In the genomic region with DNA sequence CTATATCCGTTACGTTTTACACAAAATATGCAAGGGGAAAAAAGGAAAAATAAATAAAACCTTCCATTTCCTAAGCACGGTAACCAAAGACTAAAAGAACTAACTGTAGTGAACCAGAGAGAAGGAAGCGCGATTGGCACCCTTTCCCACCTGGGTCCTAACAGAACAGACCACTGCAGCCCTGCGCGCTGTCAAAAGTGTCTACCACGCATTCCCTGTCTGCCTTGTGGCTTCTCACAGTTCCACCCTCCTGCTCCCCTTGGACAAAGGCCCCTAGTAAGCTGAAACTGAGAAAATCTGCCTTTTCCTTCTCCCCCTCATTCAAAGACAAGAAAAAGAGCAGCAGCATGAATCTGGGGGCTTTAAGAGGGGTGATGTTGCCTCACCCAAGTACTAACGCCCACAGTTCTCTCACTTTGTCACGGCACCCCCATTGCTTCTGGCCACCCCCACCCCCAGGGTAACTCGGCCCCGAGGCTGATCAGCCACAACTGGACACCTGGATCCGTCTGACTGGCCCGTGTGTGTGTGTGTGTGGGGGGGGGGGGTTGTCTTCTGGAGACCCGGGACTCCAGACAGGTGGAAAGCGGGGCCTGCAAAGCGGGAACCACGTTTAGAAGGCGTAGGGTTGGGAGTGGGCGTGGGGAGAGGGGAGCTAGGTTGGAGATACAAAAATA, we compare ENCODE assay signal across 11 mouse cellular contexts. TPM values are rescaled to one million over a fixed set of nuclear protein-coding genes. Genes with fewer than 3 reads are reported as not detected.
A peak's percentile ranks its signal among the peaks of the same experiment; 100 is the strongest.
DNase-seq lines count a peak whose midpoint lies in the region; ATAC-seq and TF ChIP-seq lines count a peak whose summit lies in the region.
"Had no signal": no experiment of that assay in that cellular context is flagged by ENCODE, and none has a peak within 500 bp of the region (broad histone marks: within the 10 kb centered on the region; RNA-seq: fewer than 3 reads in every experiment).

No protein-coding gene starts in this region.

- peak overlapping the region; percentile 45; the same call in 1 of the 2 replicates for H3K4me3 ChIP-seq in hindbrain, embryonic 10.5 days
- H3K4me3 ChIP-seq in hindbrain, embryonic 16.5 days (ENCODE audit: low read length) = no peak overlapping the region; the same call in 1 of the 2 replicates
- H3K4me3 ChIP-seq in intestine, embryonic 16.5 days (ENCODE audit: low read length) = no peak overlapping the region
- no peak overlapping the region for H3K4me3 ChIP-seq in stomach, embryonic 16.5 days (replicated peaks; ENCODE audit: low read length)
- H3K4me3 ChIP-seq in gastrocnemius, adult 2 months = no peak overlapping the region; the same call in 1 of the 2 replicates

- peak; percentile 32 for DNase-seq in hindbrain, embryonic 10.5 days (ENCODE audit: low spot score)
- DNase-seq in testis, postnatal 14 days (ENCODE audit: low spot score) = peak; percentile 15
- no peak for DNase-seq in testis, postnatal 10 days (ENCODE audit: low spot score)
- no peak for DNase-seq in thymus, postnatal 25 days
- no peak for DNase-seq in gastrocnemius, adult 2 months
- DNase-seq: spleen, adult 18-20 months had no signal

- H3K27ac ChIP-seq in hindbrain, embryonic 10.5 days = no peak overlapping the region
- no peak overlapping the region for H3K27ac ChIP-seq in hindbrain, embryonic 16.5 days (ENCODE audit: low read depth, low read length)
- no peak overlapping the region for H3K27ac ChIP-seq in intestine, embryonic 16.5 days (ENCODE audit: low read length)
- H3K27ac ChIP-seq in stomach, embryonic 16.5 days (ENCODE audit: low read length) = no peak overlapping the region
- no peak overlapping the region for H3K27ac ChIP-seq in gastrocnemius, adult 2 months
- H3K27ac ChIP-seq: lung, embryonic 15.5 days had no signal

- peaks cover 19% of the 10 kb centered on the region for H3K4me1 ChIP-seq in hindbrain, embryonic 10.5 days (replicated peaks)
- H3K4me1 ChIP-seq in hindbrain, embryonic 16.5 days (ENCODE audit: control insufficient read depth, insufficient read depth, low read depth, low read length) = peaks cover 6% of the 10 kb centered on the region
- no peaks in the 10 kb centered on the region; the same call in 1 of the 2 replicates for H3K4me1 ChIP-seq in intestine, embryonic 16.5 days (ENCODE audit: control insufficient read depth, insufficient read depth, low read length)
- peaks cover 12% of the 10 kb centered on the region for H3K4me1 ChIP-seq in stomach, embryonic 16.5 days (ENCODE audit: control insufficient read depth, insufficient read depth, low read length)

- 6% methylated on average over 20 of the region's 20 CpGs for WGBS in hindbrain, embryonic 10.5 days
- 7% methylated on average over 20 of the region's 20 CpGs for WGBS in hindbrain, embryonic 16.5 days
- WGBS in intestine, embryonic 16.5 days = 4% methylated on average over 20 of the region's 20 CpGs
- WGBS in stomach, embryonic 16.5 days = 5% methylated on average over 20 of the region's 20 CpGs

- H3K27me3 ChIP-seq in hindbrain, embryonic 10.5 days (ENCODE audit: insufficient read depth, poor library complexity, severe bottlenecking) = peaks cover 100% of the 10 kb centered on the region
- H3K27me3 ChIP-seq in hindbrain, embryonic 16.5 days (replicated peaks; ENCODE audit: control insufficient read depth, insufficient read depth, low read length) = peaks cover 50% of the 10 kb centered on the region
- H3K27me3 ChIP-seq in intestine, embryonic 16.5 days (replicated peaks; ENCODE audit: control insufficient read depth, insufficient read depth, low read length) = peaks cover 61% of the 10 kb centered on the region
- H3K27me3 ChIP-seq in stomach, embryonic 16.5 days (ENCODE audit: control insufficient read depth, insufficient read depth, low read length) = peaks cover 75% of the 10 kb centered on the region

- no peaks in the 10 kb centered on the region for H3K36me3 ChIP-seq in hindbrain, embryonic 10.5 days
- H3K36me3 ChIP-seq in hindbrain, embryonic 16.5 days (ENCODE audit: control insufficient read depth, insufficient read depth, low read length) = no peaks in the 10 kb centered on the region
- H3K36me3 ChIP-seq in intestine, embryonic 16.5 days (ENCODE audit: control insufficient read depth, insufficient read depth, low read length) = no peaks in the 10 kb centered on the region
- H3K36me3 ChIP-seq in stomach, embryonic 16.5 days (ENCODE audit: control insufficient read depth, insufficient read depth, low read length) = no peaks in the 10 kb centered on the region
- H3K36me3 ChIP-seq: lung, embryonic 15.5 days had no signal

- TF ChIP-seq CTCF in gastrocnemius, adult 2 months (IDR thresholded peaks at IDR 0.05) = no peak

- no peak overlapping the region for H3K4me2 ChIP-seq in hindbrain, embryonic 16.5 days (ENCODE audit: low read length)
- no peak overlapping the region for H3K4me2 ChIP-seq in intestine, embryonic 16.5 days (ENCODE audit: low read depth, low read length)
- H3K4me2 ChIP-seq in stomach, embryonic 16.5 days (ENCODE audit: low read depth, low read length) = no peak overlapping the region

- no peaks in the 10 kb centered on the region for H3K9me3 ChIP-seq in hindbrain, embryonic 10.5 days
- H3K9me3 ChIP-seq in hindbrain, embryonic 16.5 days (ENCODE audit: control insufficient read depth, low read length) = no peaks in the 10 kb centered on the region; the same call in 1 of the 2 replicates
- no peaks in the 10 kb centered on the region for H3K9me3 ChIP-seq in intestine, embryonic 16.5 days (ENCODE audit: control insufficient read depth, low read length)
- H3K9me3 ChIP-seq in stomach, embryonic 16.5 days (replicated peaks; ENCODE audit: control insufficient read depth, low read length) = no peaks in the 10 kb centered on the region
- H3K9me3 ChIP-seq: lung, embryonic 15.5 days had no signal

- no peak for ATAC-seq in hindbrain, embryonic 16.5 days
- ATAC-seq in intestine, embryonic 16.5 days = peak; percentile 16; the same call in 1 of the 2 replicates
- 0 out of 2 replicates have a peak, but pooled peaks have one; percentile 10 for ATAC-seq in stomach, embryonic 16.5 days (ENCODE audit: insufficient read depth, low FRiP score)

- H3K9ac ChIP-seq in hindbrain, embryonic 16.5 days (ENCODE audit: low read depth, low read length) = no peak overlapping the region
- no peak overlapping the region for H3K9ac ChIP-seq in intestine, embryonic 16.5 days (ENCODE audit: low read depth, low read length)
- H3K9ac ChIP-seq in stomach, embryonic 16.5 days (ENCODE audit: low read length) = no peak overlapping the region
- H3K9ac ChIP-seq: lung, embryonic 15.5 days had no signal

- intact Hi-C loops in gastrocnemius, adult 2 months (cut with DNase I) = no loop called here

RNA-seq across cellular contexts. Expression of a gene that starts 4.5 kb away (rescaled TPM):
- 0.19 and 0.47 TPM in 2 replicates for polyA plus RNA-seq in hindbrain, embryonic 10.5 days (2016; fragmentation: Nextera tagmentation; extraction: Ambion mirVana)
- 0.40 and 0.58 TPM in 2 replicates for polyA plus RNA-seq in hindbrain, embryonic 16.5 days (2015; fragmentation: Nextera tagmentation; extraction: Ambion mirVana)
- polyA plus RNA-seq in intestine, embryonic 16.5 days (2015; fragmentation: Nextera tagmentation; extraction: Ambion mirVana) = 0.05 TPM in 1 of 2 replicates, not detected in the other
- not detected in 2 replicates for polyA plus RNA-seq in stomach, embryonic 16.5 days (2015; fragmentation: Nextera tagmentation; extraction: Ambion mirVana)
- total RNA-seq in gastrocnemius, adult 2 months (2021) = not detected
- total RNA-seq: heart, postnatal 25 days had no signal
- polyA plus RNA-seq: lung, embryonic 15.5 days had no signal

RNA-seq across cellular contexts. Expression of a gene that starts 13.2 kb away (rescaled TPM):
- polyA plus RNA-seq in hindbrain, embryonic 10.5 days (2016; fragmentation: Nextera tagmentation; extraction: Ambion mirVana) = not detected in 2 replicates
- 0.06 TPM in 1 of 2 replicates, not detected in the other for polyA plus RNA-seq in hindbrain, embryonic 16.5 days (2015; fragmentation: Nextera tagmentation; extraction: Ambion mirVana)
- polyA plus RNA-seq in intestine, embryonic 16.5 days (2015; fragmentation: Nextera tagmentation; extraction: Ambion mirVana) = 0.18 and 0.32 TPM in 2 replicates
- polyA plus RNA-seq in stomach, embryonic 16.5 days (2015; fragmentation: Nextera tagmentation; extraction: Ambion mirVana) = 0.20 TPM in 1 of 2 replicates, not detected in the other
- not detected for total RNA-seq in gastrocnemius, adult 2 months (2021)
- total RNA-seq: heart, postnatal 25 days had no signal
- polyA plus RNA-seq: lung, embryonic 15.5 days had no signal

RNA-seq across cellular contexts. Expression of a gene that starts 19.9 kb away (rescaled TPM):
- polyA plus RNA-seq in hindbrain, embryonic 10.5 days (2016; fragmentation: Nextera tagmentation; extraction: Ambion mirVana) = not detected in 2 replicates
- polyA plus RNA-seq in hindbrain, embryonic 16.5 days (2015; fragmentation: Nextera tagmentation; extraction: Ambion mirVana) = not detected in 2 replicates
- polyA plus RNA-seq in intestine, embryonic 16.5 days (2015; fragmentation: Nextera tagmentation; extraction: Ambion mirVana) = 0.32 and 0.60 TPM in 2 replicates
- polyA plus RNA-seq in stomach, embryonic 16.5 days (2015; fragmentation: Nextera tagmentation; extraction: Ambion mirVana) = 0.05 and 0.11 TPM in 2 replicates
- total RNA-seq in gastrocnemius, adult 2 months (2021) = not detected
- total RNA-seq: heart, postnatal 25 days had no signal
- polyA plus RNA-seq: lung, embryonic 15.5 days had no signal

RNA-seq across cellular contexts. Expression of a gene that starts 24.5 kb away (rescaled TPM):
- not detected in 2 replicates for polyA plus RNA-seq in hindbrain, embryonic 10.5 days (2016; fragmentation: Nextera tagmentation; extraction: Ambion mirVana)
- polyA plus RNA-seq in hindbrain, embryonic 16.5 days (2015; fragmentation: Nextera tagmentation; extraction: Ambion mirVana) = not detected in 2 replicates
- polyA plus RNA-seq in intestine, embryonic 16.5 days (2015; fragmentation: Nextera tagmentation; extraction: Ambion mirVana) = 0.69 and 1.1 TPM in 2 replicates
- 0.17 TPM in 1 of 2 replicates, not detected in the other for polyA plus RNA-seq in stomach, embryonic 16.5 days (2015; fragmentation: Nextera tagmentation; extraction: Ambion mirVana)
- not detected for total RNA-seq in gastrocnemius, adult 2 months (2021)
- total RNA-seq: heart, postnatal 25 days had no signal
- polyA plus RNA-seq: lung, embryonic 15.5 days had no signal

RNA-seq across cellular contexts. Expression of a gene that starts 36.8 kb away (rescaled TPM):
- polyA plus RNA-seq in hindbrain, embryonic 10.5 days (2016; fragmentation: Nextera tagmentation; extraction: Ambion mirVana) = not detected in 2 replicates
- not detected in 2 replicates for polyA plus RNA-seq in hindbrain, embryonic 16.5 days (2015; fragmentation: Nextera tagmentation; extraction: Ambion mirVana)
- polyA plus RNA-seq in intestine, embryonic 16.5 days (2015; fragmentation: Nextera tagmentation; extraction: Ambion mirVana) = 3.7 and 4.4 TPM in 2 replicates
- 0.21 TPM in 1 of 2 replicates, not detected in the other for polyA plus RNA-seq in stomach, embryonic 16.5 days (2015; fragmentation: Nextera tagmentation; extraction: Ambion mirVana)
- 1 to 10 TPM; 4.0 to 4.8 TPM for total RNA-seq in gastrocnemius, adult 2 months (2021)
- total RNA-seq: heart, postnatal 25 days had no signal

Comparison
In these comparisons a context has a peak if more than half of its experiments do, and no peak if none do; other contexts are left out.
1. DNase-seq: peak in hindbrain, embryonic 10.5 days (single experiment) and testis, postnatal 14 days (single experiment); none in testis, postnatal 10 days (single experiment), thymus, postnatal 25 days (single experiment) and gastrocnemius, adult 2 months (single experiment).